8 mouse cellular contexts compared by ENCODE assay signal in the genomic region with DNA sequence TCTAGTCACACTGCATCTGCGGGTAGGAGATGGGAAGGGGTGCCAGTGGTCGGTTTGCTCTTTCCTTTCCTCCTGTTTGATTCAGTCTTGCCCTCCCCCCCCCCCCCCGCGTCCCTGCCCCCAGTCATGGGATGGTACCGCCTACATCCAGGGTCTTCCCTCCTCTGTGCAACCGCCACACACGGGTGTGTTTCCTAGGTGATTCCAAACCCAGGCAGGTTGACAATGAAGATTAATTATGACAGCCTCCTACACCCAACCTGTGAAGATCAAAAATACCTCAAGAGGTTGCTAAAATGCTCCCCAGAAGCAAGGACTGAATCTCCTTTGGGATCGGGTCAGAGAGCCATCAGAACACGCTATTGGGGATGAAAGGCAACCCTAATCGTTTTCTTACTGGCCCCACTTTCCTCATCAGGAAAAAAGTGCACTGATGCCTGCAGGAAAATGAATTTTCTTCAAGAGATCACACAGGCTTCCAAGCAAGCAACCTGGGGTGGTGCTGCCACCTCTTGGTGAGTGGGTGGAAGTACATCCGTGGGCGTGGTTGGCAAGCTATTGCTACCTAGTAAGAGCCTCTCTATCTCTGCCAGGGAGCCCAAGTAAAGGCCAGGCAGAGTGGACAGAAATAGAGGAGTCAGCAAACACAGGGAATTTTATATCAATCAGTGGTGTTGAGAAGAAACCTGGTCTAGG. TPM values are rescaled to one million over a fixed set of nuclear protein-coding genes. Genes with fewer than 3 reads are reported as not detected.
DNase-seq lines count a peak whose midpoint lies in the region; ATAC-seq and TF ChIP-seq lines count a peak whose summit lies in the region.

No protein-coding gene starts in this region.

- DNase-seq in 3T3-L1 (ENCODE audit: low read depth, low spot score) = peak; percentile 91
- DNase-seq in adrenal gland, postnatal 36 days = peak; percentile 87 to 89
- peak; percentile 74 for DNase-seq in heart, adult 8-10 months (ENCODE audit: low spot score)
- peak; percentile 93 for DNase-seq in kidney, adult 9 months
- DNase-seq in limb, embryonic 14.5 days (ENCODE audit: low spot score) = peak; percentile 90
- DNase-seq in midbrain, postnatal 0 days (ENCODE audit: low spot score) = peak; percentile 93
- DNase-seq in spleen, postnatal 14 days (ENCODE audit: low spot score in 2 of 2) = peak; percentile 66 to 81

- H3K27me3 ChIP-seq in embryonic facial prominence, embryonic 13.5 days = no peaks in the 10 kb centered on the region
- H3K27me3 ChIP-seq in limb, embryonic 14.5 days (ENCODE audit: control insufficient read depth, insufficient read depth, low read length) = no peaks in the 10 kb centered on the region
- no peaks in the 10 kb centered on the region for H3K27me3 ChIP-seq in midbrain, postnatal 0 days (ENCODE audit: insufficient read depth, low read length)

- peak; percentile 98 for TF ChIP-seq CTCF in midbrain, postnatal 0 days (IDR thresholded peaks at IDR 0.05)

- H3K36me3 ChIP-seq in embryonic facial prominence, embryonic 13.5 days = no peaks in the 10 kb centered on the region
- H3K36me3 ChIP-seq in limb, embryonic 14.5 days (ENCODE audit: control insufficient read depth, insufficient read depth, low read length) = no peaks in the 10 kb centered on the region
- H3K36me3 ChIP-seq in midbrain, postnatal 0 days (ENCODE audit: insufficient read depth, low read length) = no peaks in the 10 kb centered on the region

- H3K27ac ChIP-seq in embryonic facial prominence, embryonic 13.5 days = peak overlapping the region; percentile 30; the same call in 1 of the 2 replicates
- H3K27ac ChIP-seq in limb, embryonic 14.5 days (replicated peaks; ENCODE audit: low read depth, low read length) = no peak overlapping the region
- peak overlapping the region; percentile 73 for H3K27ac ChIP-seq in midbrain, postnatal 0 days (ENCODE audit: low read depth, low read length)

- H3K9me3 ChIP-seq in embryonic facial prominence, embryonic 13.5 days = no peaks in the 10 kb centered on the region
- H3K9me3 ChIP-seq in limb, embryonic 14.5 days (ENCODE audit: control insufficient read depth, low read length) = no peaks in the 10 kb centered on the region
- no peaks in the 10 kb centered on the region for H3K9me3 ChIP-seq in midbrain, postnatal 0 days (ENCODE audit: low read length)

- peak overlapping the region; percentile 7; the same call in 1 of the 2 replicates for H3K9ac ChIP-seq in embryonic facial prominence, embryonic 13.5 days
- 0 out of 2 replicates have a peak overlapping the region, but pooled peaks have one; percentile 16 for H3K9ac ChIP-seq in limb, embryonic 14.5 days (ENCODE audit: low read depth, low read length, severe bottlenecking)
- H3K9ac ChIP-seq in midbrain, postnatal 0 days (replicated peaks; ENCODE audit: low read length, poor library complexity, severe bottlenecking) = peak overlapping the region; percentile 42

- H3K4me2 ChIP-seq in embryonic facial prominence, embryonic 13.5 days = peak overlapping the region; percentile 57
- H3K4me2 ChIP-seq in limb, embryonic 14.5 days (replicated peaks; ENCODE audit: low read depth, low read length, severe bottlenecking) = peak overlapping the region; percentile 52
- peak overlapping the region; percentile 45 for H3K4me2 ChIP-seq in midbrain, postnatal 0 days (ENCODE audit: low read depth, low read length, poor library complexity, severe bottlenecking)

- no peak for ATAC-seq in embryonic facial prominence, embryonic 13.5 days (ENCODE audit: insufficient number of reproducible peaks, insufficient read depth, low FRiP score, low TSS enrichment, low read depth)
- ATAC-seq in limb, embryonic 14.5 days (ENCODE audit: low FRiP score, low read depth) = no peak; the same call in 1 of the 2 replicates
- peak; percentile 74 for ATAC-seq in midbrain, postnatal 0 days (ENCODE audit: low FRiP score)

- no peak for TF ChIP-seq POLR2A in limb, embryonic 14.5 days (IDR thresholded peaks at IDR 0.05; ENCODE audit: borderline replicate concordance, extremely low read depth, insufficient read depth, insufficient read length)

- WGBS in embryonic facial prominence, embryonic 13.5 days = 13% methylated on average over 9 of the region's 12 CpGs
- WGBS in limb, embryonic 14.5 days = 19% methylated on average over 9 of the region's 12 CpGs
- 15% methylated on average over 10 of the region's 12 CpGs for whole genome bisulfite sequencing in midbrain, postnatal 0 days

- H3K4me1 ChIP-seq in embryonic facial prominence, embryonic 13.5 days = peaks cover 12% of the 10 kb centered on the region
- 0 out of 2 replicates have a peak, but pooled peaks cover 4% of the 10 kb centered on the region for H3K4me1 ChIP-seq in limb, embryonic 14.5 days (ENCODE audit: control insufficient read depth, insufficient read depth, low read length)
- H3K4me1 ChIP-seq in midbrain, postnatal 0 days (ENCODE audit: insufficient read depth, low read length) = no peaks in the 10 kb centered on the region

- H3K4me3 ChIP-seq in embryonic facial prominence, embryonic 13.5 days = peak overlapping the region; percentile 34
- peak overlapping the region; percentile 35 for H3K4me3 ChIP-seq in limb, embryonic 14.5 days (replicated peaks; ENCODE audit: low read length)
- H3K4me3 ChIP-seq in midbrain, postnatal 0 days (ENCODE audit: low read depth, low read length) = peak overlapping the region; percentile 18; the same call in 1 of the 2 replicates

RNA-seq across cellular contexts. Expression of a gene that starts 14.6 kb away (rescaled TPM):
- 100 to 1,000 TPM; 433 to 439 TPM for total RNA-seq in adrenal gland, postnatal 36 days (2021)
- 251 and 271 TPM in 2 replicates for polyA plus RNA-seq in embryonic facial prominence, embryonic 13.5 days (2015; fragmentation: Nextera tagmentation; extraction: Ambion mirVana)
- 1,000 to 10,000 TPM; 1,103 to 1,162 (median 1,146) TPM for total RNA-seq in heart, adult 8-10 months (2022)
- 157 and 158 TPM in 2 replicates for polyA plus RNA-seq in limb, embryonic 14.5 days (2012; rRNA removed)
- 207 and 218 TPM in 2 replicates for polyA plus RNA-seq in limb, embryonic 14.5 days (2014; fragmentation: Nextera tagmentation; extraction: Ambion mirVana)
- total RNA-seq in midbrain, postnatal 0 days (2014; rRNA removed) = 337 and 343 TPM in 2 replicates
- polyA plus RNA-seq in midbrain, postnatal 0 days (2015; fragmentation: Nextera tagmentation; extraction: Ambion mirVana) = 412 and 433 TPM in 2 replicates

RNA-seq across cellular contexts. Expression of a gene that starts 50.1 kb away (rescaled TPM):
- total RNA-seq in adrenal gland, postnatal 36 days (2021) = 100 to 1,000 TPM; 156 to 165 TPM
- polyA plus RNA-seq in embryonic facial prominence, embryonic 13.5 days (2015; fragmentation: Nextera tagmentation; extraction: Ambion mirVana) = 198 and 229 TPM in 2 replicates
- total RNA-seq in heart, adult 8-10 months (2022) = 10 to 100 TPM; 69.8 to 70.9 (median 70.0) TPM
- 174 and 207 TPM in 2 replicates for polyA plus RNA-seq in limb, embryonic 14.5 days (2012; rRNA removed)
- 202 and 213 TPM in 2 replicates for polyA plus RNA-seq in limb, embryonic 14.5 days (2014; fragmentation: Nextera tagmentation; extraction: Ambion mirVana)
- 125 and 127 TPM in 2 replicates for total RNA-seq in midbrain, postnatal 0 days (2014; rRNA removed)
- polyA plus RNA-seq in midbrain, postnatal 0 days (2015; fragmentation: Nextera tagmentation; extraction: Ambion mirVana) = 133 and 134 TPM in 2 replicates
